Mouse (Mus musculus) small intestine, adult 2 months (tissue): Measurements from ENCODE around the gene Lamc2.

Source experiments
- CTCF ChIP-seq: fragments of 200-500 bp; IDR thresholded peaks from 2 replicates; pipeline ENCODE4 v1.5.1; 2012; ENCODE audit warnings: low read depth, mild to moderate bottlenecking, control low read depth, inconsistent platforms, low read length, moderate library complexity, mixed read lengths; ENCODE audit not compliant: insufficient replicate concordance, insufficient read length; ENCODE audit errors: extremely low read depth
- POLR2A ChIP-seq: fragments of 200-500 bp; IDR thresholded peaks from 2 replicates; pipeline ENCODE4 v1.6.1; 2012; ENCODE audit warnings: low read depth, mild to moderate bottlenecking, control low read depth, inconsistent platforms, low read length, moderate library complexity

DNA sequence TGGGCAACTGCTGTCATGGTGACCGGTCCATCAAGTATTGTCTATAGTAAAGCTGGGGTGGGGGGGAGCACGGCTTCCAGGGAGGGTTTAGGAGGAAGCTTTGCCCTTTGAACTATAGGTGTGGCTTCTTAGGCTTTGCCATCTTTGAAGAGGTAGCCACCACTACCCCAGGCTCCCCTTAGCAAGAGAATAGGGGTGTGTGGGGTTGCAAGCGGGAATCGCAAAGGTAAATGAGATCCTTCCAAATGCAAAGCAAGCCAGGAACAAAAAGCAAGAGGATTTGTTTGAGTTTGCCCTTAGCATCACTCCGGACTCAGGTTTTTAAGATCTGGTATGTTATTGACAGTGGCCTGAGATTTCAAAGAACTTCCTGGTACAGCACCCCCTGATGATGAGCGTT, 90.9 kb downstream of the Lamc2 start:
- TF ChIP-seq POLR2A: no peak
- no peak for TF ChIP-seq CTCF
